Mouse (Mus musculus): ENCODE data around the gene Pwwp2b. TPM values are rescaled to one million over a fixed set of nuclear protein-coding genes. Genes with fewer than 3 reads are reported as not detected.

The Pwwp2b gene
- polyA plus RNA-seq, 1 experiment from 2014 or later: 11.6 TPM

- no peak overlapping the region; the same call in 1 of the 2 replicates for H3K27ac ChIP-seq (replicated peaks; ENCODE audit: low read depth, low read length)
Observed at GRCm38 (mm10) chr7:139293350-139293749, 45.1 kb downstream of the Pwwp2b start.

GRCm38 (mm10) chr7:139294076-139294475 is 45.8 kb downstream of the Pwwp2b start:
- H3K9ac ChIP-seq (ENCODE audit: low read depth, low read length): no peak overlapping the region
- 76% methylated on average over 5 of the region's 5 CpGs for WGBS
- H3K27ac ChIP-seq (replicated peaks; ENCODE audit: low read depth, low read length): no peak overlapping the region; the same call in 1 of the 2 replicates
- no peak for DNase-seq (ENCODE audit: low spot score)
- no peak overlapping the region for H3K4me3 ChIP-seq (ENCODE audit: low read depth, low read length)
- no peak for ATAC-seq (ENCODE audit: low read depth)
- peaks cover 4% of the 10 kb centered on the region; the same call in 1 of the 2 replicates for H3K4me1 ChIP-seq (ENCODE audit: control insufficient read depth, insufficient read depth, low read length)
- no peaks in the 10 kb centered on the region for H3K27me3 ChIP-seq (replicated peaks; ENCODE audit: control insufficient read depth, insufficient read depth, low read length)
- H3K9me3 ChIP-seq (ENCODE audit: control insufficient read depth, low read length): no peaks in the 10 kb centered on the region
- no peak overlapping the region for H3K4me2 ChIP-seq (ENCODE audit: low read depth, low read length)
- H3K36me3 ChIP-seq (ENCODE audit: control insufficient read depth, insufficient read depth, low read length): no peaks in the 10 kb centered on the region

More at GRCm38 (mm10) chr7:139293350-139293749, 45.1 kb downstream of the Pwwp2b start:
- Histone ChIP-seq H3K9me3 (ENCODE audit: control insufficient read depth, low read length) (no peaks in the 10 kb centered on the region), H3K4me1 (ENCODE audit: control insufficient read depth, insufficient read depth, low read length) (no peaks in the 10 kb centered on the region), H3K36me3 (ENCODE audit: control insufficient read depth, insufficient read depth, low read length) (no peaks in the 10 kb centered on the region), H3K4me3 (ENCODE audit: low read depth, low read length) (no peak overlapping the region), H3K9ac (ENCODE audit: low read depth, low read length) (no peak overlapping the region), H3K27me3 (replicated peaks; ENCODE audit: control insufficient read depth, insufficient read depth, low read length) (no peaks in the 10 kb centered on the region), H3K4me2 (ENCODE audit: low read depth, low read length) (no peak overlapping the region)
- no peak for DNase-seq (ENCODE audit: low spot score)
- 57% methylated on average over 4 of the region's 4 CpGs for whole genome bisulfite sequencing
- no peak for ATAC-seq (ENCODE audit: low read depth)

- ATAC-seq (ENCODE audit: low read depth): no peak
- no peak overlapping the region for H3K4me2 ChIP-seq (ENCODE audit: low read depth, low read length)
- DNase-seq (ENCODE audit: low spot score): no peak
- no peak overlapping the region for H3K4me3 ChIP-seq (ENCODE audit: low read depth, low read length)
- 81% methylated on average over 1 of the region's 1 CpGs for WGBS
- H3K27me3 ChIP-seq (replicated peaks; ENCODE audit: control insufficient read depth, insufficient read depth, low read length): no peaks in the 10 kb centered on the region
- no peak overlapping the region for H3K9ac ChIP-seq (ENCODE audit: low read depth, low read length)
- no peaks in the 10 kb centered on the region for H3K9me3 ChIP-seq (ENCODE audit: control insufficient read depth, low read length)
- H3K4me1 ChIP-seq (ENCODE audit: control insufficient read depth, insufficient read depth, low read length): peaks cover 6% of the 10 kb centered on the region; the same call in 1 of the 2 replicates
- H3K27ac ChIP-seq (replicated peaks; ENCODE audit: low read depth, low read length): no peak overlapping the region
- H3K36me3 ChIP-seq (ENCODE audit: control insufficient read depth, insufficient read depth, low read length): no peaks in the 10 kb centered on the region
Observed at GRCm38 (mm10) chr7:139295653-139296052, 47.4 kb downstream of the Pwwp2b start.

- no peak overlapping the region for H3K9ac ChIP-seq (ENCODE audit: low read depth, low read length)
- H3K27ac ChIP-seq (replicated peaks; ENCODE audit: low read depth, low read length): peak overlapping the region; percentile 34; the same call in 1 of the 2 replicates
- H3K4me2 ChIP-seq (ENCODE audit: low read depth, low read length): no peak overlapping the region
- 45% methylated on average over 10 of the region's 10 CpGs for WGBS
- no peaks in the 10 kb centered on the region for H3K27me3 ChIP-seq (replicated peaks; ENCODE audit: control insufficient read depth, insufficient read depth, low read length)
- peak; percentile 20; the same call in 1 of the 2 replicates for ATAC-seq (ENCODE audit: low read depth)
- no peak for DNase-seq (ENCODE audit: low spot score)
- H3K9me3 ChIP-seq (ENCODE audit: control insufficient read depth, low read length): no peaks in the 10 kb centered on the region
- H3K4me1 ChIP-seq (ENCODE audit: control insufficient read depth, insufficient read depth, low read length): peaks cover 6% of the 10 kb centered on the region; the same call in 1 of the 2 replicates
- no peaks in the 10 kb centered on the region for H3K36me3 ChIP-seq (ENCODE audit: control insufficient read depth, insufficient read depth, low read length)
- no peak overlapping the region for H3K4me3 ChIP-seq (ENCODE audit: low read depth, low read length)
Observed at GRCm38 (mm10) chr7:139296552-139297100, 48.3 kb downstream of the Pwwp2b start.

- ATAC-seq (ENCODE audit: low read depth) (no peak; the same call in 1 of the 2 replicates), DNase-seq (ENCODE audit: low spot score) (no peak)
- 45% methylated on average over 4 of the region's 4 CpGs for WGBS
- Histone ChIP-seq H3K9ac (ENCODE audit: low read depth, low read length) (no peak overlapping the region), H3K27ac (replicated peaks; ENCODE audit: low read depth, low read length) (no peak overlapping the region), H3K4me2 (ENCODE audit: low read depth, low read length) (no peak overlapping the region), H3K9me3 (ENCODE audit: control insufficient read depth, low read length) (no peaks in the 10 kb centered on the region), H3K4me3 (ENCODE audit: low read depth, low read length) (no peak overlapping the region), H3K4me1 (ENCODE audit: control insufficient read depth, insufficient read depth, low read length) (peaks cover 6% of the 10 kb centered on the region; the same call in 1 of the 2 replicates), H3K36me3 (ENCODE audit: control insufficient read depth, insufficient read depth, low read length) (no peaks in the 10 kb centered on the region), H3K27me3 (replicated peaks; ENCODE audit: control insufficient read depth, insufficient read depth, low read length) (no peaks in the 10 kb centered on the region)
Observed at GRCm38 (mm10) chr7:139298446-139298845, 50.2 kb downstream of the Pwwp2b start.

GRCm38 (mm10) chr7:139299424-139299823 is 51.1 kb downstream of the Pwwp2b start:
- Histone ChIP-seq H3K9me3 (ENCODE audit: control insufficient read depth, low read length) (no peaks in the 10 kb centered on the region), H3K4me1 (ENCODE audit: control insufficient read depth, insufficient read depth, low read length) (peaks cover 6% of the 10 kb centered on the region; the same call in 1 of the 2 replicates), H3K27ac (replicated peaks; ENCODE audit: low read depth, low read length) (no peak overlapping the region), H3K27me3 (replicated peaks; ENCODE audit: control insufficient read depth, insufficient read depth, low read length) (no peaks in the 10 kb centered on the region), H3K9ac (ENCODE audit: low read depth, low read length) (no peak overlapping the region), H3K36me3 (ENCODE audit: control insufficient read depth, insufficient read depth, low read length) (no peaks in the 10 kb centered on the region), H3K4me2 (ENCODE audit: low read depth, low read length) (peak overlapping the region; percentile 36), H3K4me3 (ENCODE audit: low read depth, low read length) (no peak overlapping the region)
- peak; percentile 79 for DNase-seq (ENCODE audit: low spot score)
- ATAC-seq (ENCODE audit: low read depth): peak; percentile 36; the same call in 1 of the 2 replicates
- WGBS: 12% methylated on average over 8 of the region's 8 CpGs

GRCm38 (mm10) chr7:139300423-139300822 is 52.1 kb downstream of the Pwwp2b start:
- ATAC-seq (ENCODE audit: low read depth) (no peak), DNase-seq (ENCODE audit: low spot score) (no peak)
- no peaks in the 10 kb centered on the region for H3K9me3 ChIP-seq (ENCODE audit: control insufficient read depth, low read length)
- H3K36me3 ChIP-seq (ENCODE audit: control insufficient read depth, insufficient read depth, low read length): no peaks in the 10 kb centered on the region
- H3K4me3 ChIP-seq (ENCODE audit: low read depth, low read length): no peak overlapping the region
- no peak overlapping the region for H3K4me2 ChIP-seq (ENCODE audit: low read depth, low read length)
- H3K4me1 ChIP-seq (ENCODE audit: control insufficient read depth, insufficient read depth, low read length): peaks cover 6% of the 10 kb centered on the region; the same call in 1 of the 2 replicates
- no peak overlapping the region for H3K27ac ChIP-seq (replicated peaks; ENCODE audit: low read depth, low read length)
- no peaks in the 10 kb centered on the region for H3K27me3 ChIP-seq (replicated peaks; ENCODE audit: control insufficient read depth, insufficient read depth, low read length)
- WGBS: 60% methylated on average over 7 of the region's 7 CpGs
- H3K9ac ChIP-seq (ENCODE audit: low read depth, low read length): no peak overlapping the region

GRCm38 (mm10) chr7:139301505-139301904 is 53.2 kb downstream of the Pwwp2b start:
- DNase-seq (ENCODE audit: low spot score) (no peak), ATAC-seq (ENCODE audit: low read depth) (no peak)
- 65% methylated on average over 8 of the region's 8 CpGs for WGBS
- peaks cover 6% of the 10 kb centered on the region; the same call in 1 of the 2 replicates for H3K4me1 ChIP-seq (ENCODE audit: control insufficient read depth, insufficient read depth, low read length)
- H3K9ac ChIP-seq (ENCODE audit: low read depth, low read length): no peak overlapping the region
- no peak overlapping the region for H3K27ac ChIP-seq (replicated peaks; ENCODE audit: low read depth, low read length)
- H3K9me3 ChIP-seq (ENCODE audit: control insufficient read depth, low read length): no peaks in the 10 kb centered on the region
- no peak overlapping the region for H3K4me2 ChIP-seq (ENCODE audit: low read depth, low read length)
- H3K4me3 ChIP-seq (ENCODE audit: low read depth, low read length): no peak overlapping the region
- no peaks in the 10 kb centered on the region for H3K36me3 ChIP-seq (ENCODE audit: control insufficient read depth, insufficient read depth, low read length)
- H3K27me3 ChIP-seq (replicated peaks; ENCODE audit: control insufficient read depth, insufficient read depth, low read length): no peaks in the 10 kb centered on the region

GRCm38 (mm10) chr7:139302314-139302713 is 54.0 kb downstream of the Pwwp2b start:
- 31% methylated on average over 5 of the region's 5 CpGs for WGBS
- Histone ChIP-seq H3K9ac (ENCODE audit: low read depth, low read length) (no peak overlapping the region), H3K27me3 (replicated peaks; ENCODE audit: control insufficient read depth, insufficient read depth, low read length) (no peaks in the 10 kb centered on the region), H3K4me1 (ENCODE audit: control insufficient read depth, insufficient read depth, low read length) (peaks cover 6% of the 10 kb centered on the region; the same call in 1 of the 2 replicates), H3K36me3 (ENCODE audit: control insufficient read depth, insufficient read depth, low read length) (no peaks in the 10 kb centered on the region), H3K4me2 (ENCODE audit: low read depth, low read length) (no peak overlapping the region), H3K4me3 (ENCODE audit: low read depth, low read length) (no peak overlapping the region), H3K27ac (replicated peaks; ENCODE audit: low read depth, low read length) (no peak overlapping the region), H3K9me3 (ENCODE audit: control insufficient read depth, low read length) (no peaks in the 10 kb centered on the region)
- peak; percentile 45 for DNase-seq (ENCODE audit: low spot score)
- no peak for ATAC-seq (ENCODE audit: low read depth)

Data from embryonic facial prominence, embryonic 14.5 days (tissue).